Mouse (Mus musculus): Measurements from ENCODE around the gene Basp1. TPM values are rescaled to one million over a fixed set of nuclear protein-coding genes. Genes with fewer than 3 reads are reported as not detected.

Basp1 gene
- polyA plus RNA-seq, 1 experiment = 0.26 TPM

DNA sequence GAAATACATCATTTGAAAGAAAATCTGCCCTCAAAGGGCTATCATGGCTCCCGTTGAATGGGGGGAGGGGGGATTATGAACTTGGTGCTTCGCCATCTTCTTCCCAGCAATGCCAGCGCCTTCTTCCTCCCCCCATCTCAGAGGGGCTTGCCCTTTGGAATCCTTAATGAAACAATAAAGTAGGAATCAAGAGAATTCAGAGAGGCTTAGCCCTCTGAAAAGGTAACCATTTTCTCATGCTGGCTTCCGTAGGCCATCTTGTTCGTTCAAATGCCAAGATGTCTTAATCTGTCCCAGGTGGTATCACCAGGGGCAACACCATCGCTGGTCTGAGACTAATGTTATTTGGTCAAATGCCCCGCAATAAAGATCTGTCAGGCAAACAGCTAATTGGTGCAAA is 2.1 kb downstream of the Basp1 start:
- Histone ChIP-seq H3K4me1 (ENCODE audit: control insufficient read depth) (no peaks in the 10 kb centered on the region), H3K27me3 (ENCODE audit: control insufficient read depth) (peaks cover 36% of the 10 kb centered on the region), H3K9me3 (ENCODE audit: control insufficient read depth, low read length) (no peaks in the 10 kb centered on the region), H3K36me3 (ENCODE audit: control insufficient read depth) (no peaks in the 10 kb centered on the region), H3K4me3 (replicated peaks) (no peak overlapping the region)
- TF ChIP-seq GATA1 (IDR thresholded peaks at IDR 0.05; ENCODE audit: low read length) = no peak
- no peak for TF ChIP-seq TAL1 (IDR thresholded peaks at IDR 0.05; ENCODE audit: low read length)

DNA sequence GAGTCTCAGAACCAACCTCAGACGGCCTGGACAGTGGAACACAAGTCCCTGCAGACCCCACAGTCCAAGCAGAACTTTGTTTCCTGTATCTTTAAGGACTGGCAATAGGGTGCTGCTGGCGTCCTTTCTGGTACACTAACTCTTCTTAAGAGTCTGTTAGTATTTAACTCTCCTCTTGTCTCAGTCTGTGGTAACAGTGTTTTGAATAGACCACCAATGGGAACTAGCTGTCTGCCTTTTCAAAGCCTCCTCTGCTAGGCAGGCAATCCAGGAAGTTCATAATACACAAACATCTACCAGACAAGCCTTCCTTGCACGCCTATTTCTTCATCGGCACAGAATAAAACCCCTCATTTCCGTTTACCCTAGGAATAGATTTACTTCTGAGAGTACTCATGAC is 7.6 kb downstream of the Basp1 start:
- TF ChIP-seq GATA1 (IDR thresholded peaks at IDR 0.05; ENCODE audit: low read length) = no peak
- TF ChIP-seq TAL1 (IDR thresholded peaks at IDR 0.05; ENCODE audit: low read length) = no peak
- Histone ChIP-seq H3K4me3 (replicated peaks) (no peak overlapping the region), H3K4me1 (ENCODE audit: control insufficient read depth) (no peaks in the 10 kb centered on the region), H3K27me3 (ENCODE audit: control insufficient read depth) (no peaks in the 10 kb centered on the region; the same call in 1 of the 2 replicates), H3K9me3 (ENCODE audit: control insufficient read depth, low read length) (no peaks in the 10 kb centered on the region), H3K36me3 (ENCODE audit: control insufficient read depth) (no peaks in the 10 kb centered on the region)

DNA sequence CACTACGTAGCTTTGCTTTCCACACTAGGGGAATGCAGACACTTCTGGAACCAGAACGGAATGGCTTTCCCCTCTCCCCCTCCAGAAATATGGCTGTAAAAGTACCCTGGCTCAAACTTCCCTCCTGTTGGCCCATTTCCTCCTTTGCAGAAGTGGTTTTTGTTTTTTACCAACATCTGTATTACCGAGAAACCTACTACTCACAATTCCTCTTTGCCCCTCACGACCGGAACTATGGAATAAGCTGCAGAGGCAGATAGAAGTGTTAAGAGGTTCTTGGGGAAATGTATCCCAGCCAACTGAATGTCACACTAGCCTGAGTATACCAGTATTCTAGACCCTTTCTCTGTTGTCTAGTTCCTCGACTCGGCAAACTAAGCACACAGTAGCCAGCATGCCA is 9.7 kb downstream of the Basp1 start:
- H3K27me3 ChIP-seq (ENCODE audit: control insufficient read depth) = no peaks in the 10 kb centered on the region

DNA sequence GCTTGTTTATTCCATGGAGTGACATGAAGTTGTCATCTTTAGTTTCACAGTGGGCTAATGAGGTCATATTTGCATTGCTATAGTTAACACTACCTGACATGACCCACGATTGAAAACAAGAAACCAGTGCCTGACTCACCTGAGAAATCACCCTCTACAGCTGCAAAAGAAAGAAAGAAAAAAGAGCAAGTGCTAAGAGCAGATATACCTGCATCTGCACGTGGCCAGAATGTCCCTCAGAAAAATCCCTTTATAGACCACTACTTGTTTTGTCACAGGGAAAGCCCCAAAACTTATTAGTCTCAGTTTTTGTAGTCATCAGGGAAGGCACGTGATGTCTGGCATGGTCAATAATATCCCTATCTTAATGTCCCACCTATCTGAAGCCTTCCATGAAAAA is 11.6 kb downstream of the Basp1 start:
- Histone ChIP-seq H3K9me3 (ENCODE audit: control insufficient read depth, low read length) (no peaks in the 10 kb centered on the region; the same call in 1 of the 2 replicates), H3K4me1 (ENCODE audit: control insufficient read depth) (no peaks in the 10 kb centered on the region), H3K4me3 (replicated peaks) (no peak overlapping the region), H3K36me3 (ENCODE audit: control insufficient read depth) (no peaks in the 10 kb centered on the region), H3K27me3 (ENCODE audit: control insufficient read depth) (no peaks in the 10 kb centered on the region)
- TF ChIP-seq GATA1 (IDR thresholded peaks at IDR 0.05; ENCODE audit: low read length) (no peak), TAL1 (IDR thresholded peaks at IDR 0.05; ENCODE audit: low read length) (no peak)

More for the DNA sequence above, 9.7 kb downstream of the Basp1 start:
- Histone ChIP-seq H3K9me3 (ENCODE audit: control insufficient read depth, low read length) (no peaks in the 10 kb centered on the region; the same call in 1 of the 2 replicates), H3K36me3 (ENCODE audit: control insufficient read depth) (no peaks in the 10 kb centered on the region), H3K4me3 (replicated peaks) (no peak overlapping the region), H3K4me1 (ENCODE audit: control insufficient read depth) (no peaks in the 10 kb centered on the region)
- TF ChIP-seq GATA1 (IDR thresholded peaks at IDR 0.05; ENCODE audit: low read length) (no peak), TAL1 (IDR thresholded peaks at IDR 0.05; ENCODE audit: low read length) (no peak)

DNA sequence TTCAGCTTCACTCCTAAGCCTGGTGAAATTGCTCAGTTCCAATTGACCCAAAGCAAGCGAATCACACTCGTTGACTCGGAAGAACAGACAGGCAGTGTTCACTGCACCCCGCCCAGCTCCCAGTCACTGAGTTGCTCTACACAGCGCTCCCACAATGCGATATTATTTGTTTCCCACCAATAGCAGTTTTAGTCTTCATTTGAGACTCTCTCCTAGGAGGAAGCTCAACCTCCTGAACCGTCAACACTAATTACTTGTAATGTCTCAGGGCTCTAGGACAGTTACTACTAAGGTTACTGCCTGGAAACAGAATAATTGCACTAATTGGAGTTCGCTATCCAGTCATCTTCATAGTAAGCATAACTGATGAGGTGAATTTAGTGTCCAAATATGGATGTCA is 13.3 kb downstream of the Basp1 start:
- Histone ChIP-seq H3K4me1 (ENCODE audit: control insufficient read depth) (no peaks in the 10 kb centered on the region), H3K36me3 (ENCODE audit: control insufficient read depth) (no peaks in the 10 kb centered on the region)

DNA sequence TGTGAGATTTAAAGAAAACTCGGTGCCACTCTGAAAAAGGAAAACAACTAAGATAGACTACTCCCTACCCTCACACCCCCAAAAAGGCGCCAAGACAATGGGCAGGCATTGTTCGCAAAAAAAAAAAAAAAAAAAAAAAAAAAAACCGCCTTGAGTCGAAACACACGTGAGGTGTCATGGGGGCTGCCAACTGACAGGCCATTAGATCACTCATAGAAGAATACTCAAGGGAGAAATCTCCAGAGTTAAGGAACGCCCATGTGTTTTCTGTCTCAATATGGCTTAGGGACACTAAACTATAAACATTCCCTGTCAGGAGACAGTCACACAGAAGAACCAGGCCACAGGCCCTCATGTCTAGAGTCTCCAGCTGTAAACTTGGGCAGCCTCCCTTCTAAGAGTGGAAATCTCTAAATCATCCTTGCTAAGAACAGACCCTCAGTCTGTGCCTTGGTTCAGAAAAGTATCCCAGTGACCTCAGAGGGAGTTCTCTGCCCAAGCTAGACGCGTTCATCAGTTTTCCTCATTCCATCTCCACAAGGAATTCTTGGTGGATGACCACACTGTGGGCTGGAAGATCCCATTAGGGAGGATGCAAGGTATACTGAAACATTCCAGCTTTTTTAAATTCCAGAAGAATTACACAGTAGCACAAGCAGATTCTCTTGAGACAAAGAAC is 17.5 kb downstream of the Basp1 start:
- no peak for TF ChIP-seq GATA1 (IDR thresholded peaks at IDR 0.05; ENCODE audit: low read length)
- no peak for TF ChIP-seq TAL1 (IDR thresholded peaks at IDR 0.05; ENCODE audit: low read length)
- no peaks in the 10 kb centered on the region; the same call in 1 of the 2 replicates for H3K9me3 ChIP-seq (ENCODE audit: control insufficient read depth, low read length)
- H3K4me1 ChIP-seq (ENCODE audit: control insufficient read depth) = no peaks in the 10 kb centered on the region

More for the DNA sequence above, 13.3 kb downstream of the Basp1 start:
- H3K27me3 ChIP-seq (ENCODE audit: control insufficient read depth) = no peaks in the 10 kb centered on the region
- no peaks in the 10 kb centered on the region; the same call in 1 of the 2 replicates for H3K9me3 ChIP-seq (ENCODE audit: control insufficient read depth, low read length)
- TF ChIP-seq TAL1 (IDR thresholded peaks at IDR 0.05; ENCODE audit: low read length) (no peak), GATA1 (IDR thresholded peaks at IDR 0.05; ENCODE audit: low read length) (no peak)
- no peak overlapping the region for H3K4me3 ChIP-seq (replicated peaks)

DNA sequence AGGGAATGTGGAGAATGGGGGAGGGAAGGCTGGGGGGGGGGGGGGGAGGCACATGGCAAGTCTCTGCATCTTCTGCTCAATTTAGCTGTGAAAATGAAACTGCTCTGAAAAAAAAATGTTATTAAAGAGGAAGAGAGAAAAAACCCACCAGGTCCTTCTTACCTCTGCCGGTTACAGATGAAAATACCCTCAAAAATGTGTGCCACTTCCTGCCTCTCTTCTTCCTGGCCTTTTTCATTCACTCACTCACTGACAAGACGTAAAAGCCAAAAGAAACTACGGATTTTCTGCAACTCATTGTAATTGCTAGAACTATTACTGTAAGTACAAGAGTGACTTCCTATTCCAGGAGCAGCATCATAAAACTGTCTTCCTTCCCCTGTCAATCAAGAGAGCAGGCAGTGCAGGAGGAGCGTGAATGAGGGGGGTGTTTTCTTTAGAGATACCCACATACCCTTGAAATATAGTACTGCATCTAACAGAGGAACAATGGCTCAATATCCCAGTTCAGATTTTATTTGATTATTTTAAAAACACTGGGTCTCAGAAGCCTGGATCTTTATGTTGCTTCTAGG is 21.0 kb downstream of the Basp1 start:
- no peaks in the 10 kb centered on the region for H3K36me3 ChIP-seq (ENCODE audit: control insufficient read depth)
- no peak overlapping the region for H3K4me3 ChIP-seq (replicated peaks)
- no peaks in the 10 kb centered on the region for H3K9me3 ChIP-seq (ENCODE audit: control insufficient read depth, low read length)
- TF ChIP-seq TAL1 (IDR thresholded peaks at IDR 0.05; ENCODE audit: low read length) (no peak), GATA1 (IDR thresholded peaks at IDR 0.05; ENCODE audit: low read length) (no peak)
- H3K4me1 ChIP-seq (ENCODE audit: control insufficient read depth) = no peaks in the 10 kb centered on the region
- no peaks in the 10 kb centered on the region for H3K27me3 ChIP-seq (ENCODE audit: control insufficient read depth)

More for the DNA sequence above, 17.5 kb downstream of the Basp1 start:
- Histone ChIP-seq H3K27me3 (ENCODE audit: control insufficient read depth) (no peaks in the 10 kb centered on the region), H3K4me3 (replicated peaks) (no peak overlapping the region), H3K36me3 (ENCODE audit: control insufficient read depth) (no peaks in the 10 kb centered on the region)

DNA sequence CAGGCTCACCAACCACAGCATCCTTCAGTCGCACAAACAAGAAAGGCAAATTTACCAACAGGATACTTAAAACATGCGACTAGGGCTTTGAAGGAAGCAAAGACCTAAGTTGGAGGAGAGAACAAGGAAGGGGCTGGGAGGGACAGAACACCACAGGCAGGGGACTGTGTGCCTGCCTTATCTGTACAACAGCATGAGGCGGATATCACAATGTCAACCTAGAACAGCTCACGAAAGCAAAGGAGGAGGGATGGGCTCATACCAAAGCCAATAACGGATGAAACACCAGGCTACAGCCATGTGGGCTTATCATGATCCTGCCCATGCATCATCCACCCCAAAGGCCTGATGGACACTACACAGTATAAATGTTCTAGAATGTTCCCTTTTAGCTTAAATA is 22.4 kb downstream of the Basp1 start:
- H3K36me3 ChIP-seq (ENCODE audit: control insufficient read depth) = no peaks in the 10 kb centered on the region
- H3K9me3 ChIP-seq (ENCODE audit: control insufficient read depth, low read length) = no peaks in the 10 kb centered on the region
- H3K27me3 ChIP-seq (ENCODE audit: control insufficient read depth) = no peaks in the 10 kb centered on the region
- no peaks in the 10 kb centered on the region for H3K4me1 ChIP-seq (ENCODE audit: control insufficient read depth)
- TF ChIP-seq GATA1 (IDR thresholded peaks at IDR 0.05; ENCODE audit: low read length) (no peak), TAL1 (IDR thresholded peaks at IDR 0.05; ENCODE audit: low read length) (no peak)
- no peak overlapping the region for H3K4me3 ChIP-seq (replicated peaks)

DNA sequence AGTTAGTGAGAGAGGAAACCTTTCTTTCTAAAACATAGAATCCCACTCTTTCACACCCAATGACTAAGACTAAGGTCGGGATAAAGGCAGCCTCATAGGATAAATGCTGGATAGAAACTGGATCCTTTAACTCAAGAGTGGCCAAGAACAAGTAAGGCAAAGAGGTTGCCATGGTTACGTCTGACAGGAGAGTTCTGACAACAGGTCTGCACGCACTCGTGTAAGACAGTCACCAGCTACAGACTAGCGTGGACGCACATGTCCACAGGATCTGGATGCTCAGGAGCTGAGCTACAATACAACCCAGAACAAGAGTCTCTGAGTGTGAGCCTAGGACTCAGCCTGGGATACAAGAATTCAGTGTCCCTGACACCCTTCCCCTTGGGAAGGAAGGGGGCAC is 26.0 kb downstream of the Basp1 start:
- no peak for TF ChIP-seq GATA1 (IDR thresholded peaks at IDR 0.05; ENCODE audit: low read length)
- no peak for TF ChIP-seq TAL1 (IDR thresholded peaks at IDR 0.05; ENCODE audit: low read length)
- no peaks in the 10 kb centered on the region for H3K9me3 ChIP-seq (ENCODE audit: control insufficient read depth, low read length)

More for the DNA sequence above, 26.0 kb downstream of the Basp1 start:
- Histone ChIP-seq H3K36me3 (ENCODE audit: control insufficient read depth) (no peaks in the 10 kb centered on the region), H3K27me3 (ENCODE audit: control insufficient read depth) (no peaks in the 10 kb centered on the region), H3K4me1 (ENCODE audit: control insufficient read depth) (no peaks in the 10 kb centered on the region), H3K4me3 (replicated peaks) (no peak overlapping the region)
